Mouse (Mus musculus) adipocyte (in vitro differentiated cells): ENCODE measurements around the gene Zfp629.

Experiments used
- DNase-seq: peaks from one replicate; pipeline ENCODE4 v3.0.0-alpha.2; 2016; ENCODE audit warnings: low spot score

The Zfp629 gene

GRCm38 (mm10) chr7:127614511-127614890, 1.1 kb downstream of the Zfp629 start:
- DNase-seq: peak; percentile 26

- no peak for DNase-seq
Measured at GRCm38 (mm10) chr7:127614091-127614490, 1.5 kb downstream of the Zfp629 start.

GRCm38 (mm10) chr7:127613501-127613900, 2.1 kb downstream of the Zfp629 start:
- no peak for DNase-seq

GRCm38 (mm10) chr7:127611561-127611960, 4.0 kb downstream of the Zfp629 start:
- DNase-seq: no peak

- DNase-seq: no peak
Measured at GRCm38 (mm10) chr7:127611011-127611410, 4.6 kb downstream of the Zfp629 start.

GRCm38 (mm10) chr7:127607150-127607549, 8.4 kb downstream of the Zfp629 start:
- no peak for DNase-seq

- DNase-seq: no peak
Measured at GRCm38 (mm10) chr7:127604256-127604655, 11.3 kb downstream of the Zfp629 start.

GRCm38 (mm10) chr7:127602903-127603302, 12.7 kb downstream of the Zfp629 start:
- no peak for DNase-seq

- no peak for DNase-seq
Measured at GRCm38 (mm10) chr7:127601735-127602134, 13.9 kb downstream of the Zfp629 start.

GRCm38 (mm10) chr7:127600612-127601011, 15.0 kb downstream of the Zfp629 start:
- DNase-seq: no peak

GRCm38 (mm10) chr7:127596747-127597146, 18.9 kb downstream of the Zfp629 start:
- no peak for DNase-seq

GRCm38 (mm10) chr7:127592575-127592974, 23.0 kb downstream of the Zfp629 start:
- DNase-seq: no peak

GRCm38 (mm10) chr7:127591108-127591507, 24.5 kb downstream of the Zfp629 start:
- DNase-seq: no peak

GRCm38 (mm10) chr7:127589637-127590036, 26.0 kb downstream of the Zfp629 start:
- DNase-seq: no peak

- no peak for DNase-seq
Measured at GRCm38 (mm10) chr7:127588901-127589300, 26.7 kb downstream of the Zfp629 start.

GRCm38 (mm10) chr7:127588011-127588871, 27.4 kb downstream of the Zfp629 start, which contains the start of the genes Ccdc189 and Rnf40:
Gene Ccdc189 (minus strand): TSS chr7:127588595.
Gene Rnf40 (plus strand): TSS chr7:127588767.
- peak; percentile 97 for DNase-seq

GRCm38 (mm10) chr7:127587196-127587595, 28.4 kb downstream of the Zfp629 start:
- DNase-seq: no peak

GRCm38 (mm10) chr7:127586149-127586548, 29.4 kb downstream of the Zfp629 start:
- DNase-seq: no peak

GRCm38 (mm10) chr7:127585031-127585430, 30.6 kb downstream of the Zfp629 start:
- DNase-seq: no peak

GRCm38 (mm10) chr7:127583260-127583659, 32.3 kb downstream of the Zfp629 start:
- DNase-seq: no peak

GRCm38 (mm10) chr7:127574115-127574514, 41.5 kb downstream of the Zfp629 start:
- DNase-seq: no peak

- DNase-seq: no peak
Measured at GRCm38 (mm10) chr7:127573503-127574008, 42.0 kb downstream of the Zfp629 start.

- DNase-seq: peak; percentile 97
Measured at GRCm38 (mm10) chr7:127572895-127573471, 42.6 kb downstream of the Zfp629 start, which contains the start of gene Phkg2. Gene Phkg2 (plus strand): TSS chr7:127573340.
